Comparison of ENCODE assay signal across 8 mouse cellular contexts in genomic region chr2:27412245-27412800, GRCm38 (mm10). TPM values are rescaled to one million over a fixed set of nuclear protein-coding genes. Genes with fewer than 3 reads are reported as not detected.
A peak's percentile ranks its signal among the peaks of the same experiment; 100 is the strongest.
DNase-seq lines count a peak whose midpoint lies in the region; ATAC-seq and TF ChIP-seq lines count a peak whose summit lies in the region.

No protein-coding gene starts in this region.

- no peak for ATAC-seq in liver, embryonic 13.5 days (ENCODE audit: low read depth)

- H3K9me3 ChIP-seq in liver, embryonic 13.5 days (replicated peaks), result no peaks in the 10 kb centered on the region

- DNase-seq in gastrocnemius, adult 2 months, result no peak
- no peak for DNase-seq in gastrocnemius, postnatal 4 days (ENCODE audit: low spot score in 2 of 2)
- no peak for DNase-seq in thymus, adult 2 months
- no peak for DNase-seq in thymus, postnatal 10 days (ENCODE audit: low spot score in 2 of 2)
- DNase-seq in liver, embryonic 13.5 days, result no peak
- DNase-seq in ovary, postnatal 36 days (ENCODE audit: low spot score), result no peak
- DNase-seq in cerebellum, adult 9-11 months, result no peak
- DNase-seq in layer of hippocampus, postnatal 25 days (ENCODE audit: extremely low spot score in 1 of 2, low spot score in 1 of 2), result no peak

- peaks cover 53% of the 10 kb centered on the region for H3K4me1 ChIP-seq in thymus, adult 2 months (replicated peaks; ENCODE audit: control insufficient read depth, insufficient read depth, low read length)
- H3K4me1 ChIP-seq in liver, embryonic 13.5 days (replicated peaks), result peaks cover 86% of the 10 kb centered on the region

- 65% methylated on average over 7 of the region's 7 CpGs for WGBS in thymus, adult 2 months
- 34% methylated on average over 7 of the region's 7 CpGs for WGBS in liver, embryonic 13.5 days (ENCODE audit: insufficient replicate concordance)

- TF ChIP-seq POLR2A in thymus, adult 2 months (IDR thresholded peaks at IDR 0.05; ENCODE audit: control insufficient read depth, extremely low read depth, insufficient read depth, low read length, poor library complexity), result no peak

- no peak overlapping the region for H3K4me3 ChIP-seq in gastrocnemius, adult 2 months
- H3K4me3 ChIP-seq in thymus, adult 2 months (ENCODE audit: control insufficient read depth, insufficient read depth, low read length), result no peak overlapping the region
- no peak overlapping the region for H3K4me3 ChIP-seq in liver, embryonic 13.5 days (replicated peaks)

- peak overlapping the region; percentile 28 for H3K4me2 ChIP-seq in liver, embryonic 13.5 days

- no peaks in the 10 kb centered on the region for H3K27me3 ChIP-seq in thymus, adult 2 months (ENCODE audit: control insufficient read depth, insufficient read depth, low read length)
- H3K27me3 ChIP-seq in liver, embryonic 13.5 days, result no peaks in the 10 kb centered on the region

- intact Hi-C loops in gastrocnemius, adult 2 months (cut with DNase I), result no loop called here

- H3K36me3 ChIP-seq in thymus, adult 2 months (ENCODE audit: control insufficient read depth, insufficient read depth, low read length), result no peaks in the 10 kb centered on the region
- no peaks in the 10 kb centered on the region for H3K36me3 ChIP-seq in liver, embryonic 13.5 days

- H3K9ac ChIP-seq in liver, embryonic 13.5 days, result peak overlapping the region; percentile 26; the same call in 1 of the 2 replicates

- H3K27ac ChIP-seq in gastrocnemius, adult 2 months, result peak overlapping the region; percentile 32; the same call in 1 of the 2 replicates
- H3K27ac ChIP-seq in thymus, adult 2 months (ENCODE audit: control insufficient read depth, insufficient read depth, low read length), result peak overlapping the region; percentile 19; the same call in 1 of the 2 replicates
- peak overlapping the region; percentile 73 for H3K27ac ChIP-seq in liver, embryonic 13.5 days

- no peak for TF ChIP-seq CTCF in gastrocnemius, adult 2 months (IDR thresholded peaks at IDR 0.05)
- no peak for TF ChIP-seq CTCF in thymus, adult 2 months (IDR thresholded peaks at IDR 0.05; ENCODE audit: borderline replicate concordance, control insufficient read depth, extremely low read depth, insufficient read depth, low read length, poor library complexity)

RNA-seq across cellular contexts. Expression of gene Vav2, which starts 14.5 kb away (rescaled TPM):
- 1 to 10 TPM; 2.0 to 4.3 TPM for total RNA-seq in gastrocnemius, adult 2 months (2021)
- total RNA-seq in gastrocnemius, postnatal 4 days (2021), result 10 to 100 TPM; 11.2 to 11.6 TPM
- polyA plus RNA-seq in thymus, adult 2 months (2012; rRNA removed), result 48.0 and 50.4 TPM in 2 replicates
- 3.2 and 4.2 TPM in 2 replicates for polyA plus RNA-seq in liver, embryonic 13.5 days (2015; fragmentation: Nextera tagmentation; extraction: Ambion mirVana)
- 10 to 100 TPM; 12.5 to 12.8 TPM for total RNA-seq in layer of hippocampus, postnatal 25 days (2021)

RNA-seq across cellular contexts. Expression of gene Brd3os, which starts 29.8 kb away (rescaled TPM):
- 1 to 10 TPM in 1 of 2 experiments, under 1 TPM in 1; 0.61 to 1.0 TPM for total RNA-seq in gastrocnemius, adult 2 months (2021)
- 1 to 10 TPM; 1.6 to 2.9 TPM for total RNA-seq in gastrocnemius, postnatal 4 days (2021)
- polyA plus RNA-seq in thymus, adult 2 months (2012; rRNA removed), result 1.9 and 2.0 TPM in 2 replicates
- polyA plus RNA-seq in liver, embryonic 13.5 days (2015; fragmentation: Nextera tagmentation; extraction: Ambion mirVana), result 0.48 and 0.60 TPM in 2 replicates
- 10 to 100 TPM; 24.5 to 25.4 TPM for total RNA-seq in layer of hippocampus, postnatal 25 days (2021)

Comparison
In these comparisons a context has a peak if more than half of its experiments do, and no peak if none do; other contexts are left out.
1. H3K27ac ChIP-seq: peak in every context shown above with its lines; median percentile 73 in liver, embryonic 13.5 days; 32 in gastrocnemius, adult 2 months; 19 in thymus, adult 2 months.
2. RNA of gene Brd3os, which starts 29.8 kb away (total RNA-seq): 24.5 to 25.4 TPM in layer of hippocampus, postnatal 25 days; 1.6 to 2.9 TPM in gastrocnemius, postnatal 4 days and 0.61 to 1.0 TPM in gastrocnemius, adult 2 months; every median in the first group is over 4 times any median in the second.